Mouse (Mus musculus) embryonic facial prominence, embryonic 10.5 days (tissue): ENCODE measurements around the gene Ppp1r12a. TPM values are rescaled to one million over a fixed set of nuclear protein-coding genes. Genes with fewer than 3 reads are reported as not detected.

Experiments
- DNase-seq: peaks from one replicate; pipeline ENCODE4 v3.0.0-alpha.2; 2017; ENCODE audit warnings: low spot score
- H3K27ac ChIP-seq: fragments of 300-500 bp; sonication (generic); replicated peaks from 2 replicates; pipeline ENCODE4 v1.5.1; 2016; ENCODE audit warnings: mild to moderate bottlenecking
- H3K27me3 ChIP-seq: fragments of 300-500 bp; sonication (generic); replicated peaks from 2 replicates; pipeline ENCODE4 v1.6.1; 2016; ENCODE audit warnings: low read depth, mild to moderate bottlenecking; ENCODE audit not compliant: poor library complexity, severe bottlenecking
- H3K36me3 ChIP-seq: fragments of 300-500 bp; sonication (generic); replicated peaks from 2 replicates; pipeline ENCODE4 v1.6.1; 2016; ENCODE audit warnings: mild to moderate bottlenecking, moderate library complexity
- H3K4me1 ChIP-seq: fragments of 300-500 bp; sonication (generic); 2 replicates; pipeline ENCODE4 v1.6.1; 2016
- H3K4me3 ChIP-seq: fragments of 300-500 bp; sonication (generic); 2 replicates; pipeline ENCODE4 v1.5.1; 2016; ENCODE audit warnings: mild to moderate bottlenecking, moderate library complexity
- H3K9me3 ChIP-seq: fragments of 300-500 bp; sonication (generic); 2 replicates; pipeline ENCODE4 v1.6.1; 2016; ENCODE audit warnings: mild to moderate bottlenecking
- WGBS: fragments of 180-500 bp; shearing (Covaris S2); methylation state at CpG from one replicate; pipeline ENCODE4 v1.1.7; 2016; 5-methylcytosine and 5-hydroxymethylcytosine counted together
- polyA plus RNA-seq: library from polyadenylated mRNA; unstranded; fragments of >200 nt; fragmentation: Nextera tagmentation; extraction: Ambion mirVana; gene quantifications from 2 replicates; pipeline ENCODE4 v1.2.1, GENCODE M21; 2016

The Ppp1r12a gene
- polyA plus RNA-seq, 1 experiment from 2014 or later, result 84.3 TPM

GRCm38 (mm10) chr10:108170818-108171217 is 8.8 kb downstream of the Ppp1r12a start:
- no peak for DNase-seq
- Histone ChIP-seq H3K27ac (no peak overlapping the region), H3K9me3 (no peaks in the 10 kb centered on the region), H3K36me3 (peaks cover 11% of the 10 kb centered on the region; the same call in 1 of the 2 replicates), H3K4me1 (peaks cover 8% of the 10 kb centered on the region), H3K27me3 (no peaks in the 10 kb centered on the region), H3K4me3 (no peak overlapping the region)
- 86% methylated on average over 3 of the region's 3 CpGs for WGBS

- Histone ChIP-seq H3K4me1 (peaks cover 8% of the 10 kb centered on the region), H3K27ac (no peak overlapping the region), H3K9me3 (no peaks in the 10 kb centered on the region), H3K4me3 (no peak overlapping the region), H3K36me3 (peaks cover 11% of the 10 kb centered on the region; the same call in 1 of the 2 replicates), H3K27me3 (no peaks in the 10 kb centered on the region)
- 93% methylated on average over 3 of the region's 3 CpGs for WGBS
- no peak for DNase-seq
Measured at GRCm38 (mm10) chr10:108171637-108172036, 9.6 kb downstream of the Ppp1r12a start.

- 60% methylated on average over 6 of the region's 6 CpGs for WGBS
- H3K9me3 ChIP-seq, result no peaks in the 10 kb centered on the region
- H3K36me3 ChIP-seq, result peaks cover 8% of the 10 kb centered on the region; the same call in 1 of the 2 replicates
- H3K4me3 ChIP-seq, result no peak overlapping the region
- H3K4me1 ChIP-seq, result peaks cover 8% of the 10 kb centered on the region
- no peaks in the 10 kb centered on the region for H3K27me3 ChIP-seq
- H3K27ac ChIP-seq, result no peak overlapping the region
- no peak for DNase-seq
Measured at GRCm38 (mm10) chr10:108172817-108173563, 11.0 kb downstream of the Ppp1r12a start.

GRCm38 (mm10) chr10:108174107-108174506 is 12.1 kb downstream of the Ppp1r12a start:
- Histone ChIP-seq H3K4me3 (no peak overlapping the region), H3K27me3 (no peaks in the 10 kb centered on the region), H3K27ac (no peak overlapping the region), H3K36me3 (peaks cover 3% of the 10 kb centered on the region; the same call in 1 of the 2 replicates), H3K9me3 (no peaks in the 10 kb centered on the region), H3K4me1 (peaks cover 8% of the 10 kb centered on the region)
- WGBS, result 80% methylated on average over 5 of the region's 5 CpGs
- DNase-seq, result no peak

GRCm38 (mm10) chr10:108175885-108176284 is 13.9 kb downstream of the Ppp1r12a start:
- H3K36me3 ChIP-seq, result peaks cover 3% of the 10 kb centered on the region; the same call in 1 of the 2 replicates
- H3K27me3 ChIP-seq, result no peaks in the 10 kb centered on the region
- 82% methylated on average over 2 of the region's 2 CpGs for WGBS
- H3K4me3 ChIP-seq, result no peak overlapping the region
- H3K9me3 ChIP-seq, result no peaks in the 10 kb centered on the region
- H3K4me1 ChIP-seq, result peaks cover 8% of the 10 kb centered on the region
- no peak for DNase-seq
- H3K27ac ChIP-seq, result no peak overlapping the region

GRCm38 (mm10) chr10:108178285-108178848 is 16.4 kb downstream of the Ppp1r12a start:
- 88% methylated on average over 6 of the region's 6 CpGs for WGBS
- no peak for DNase-seq
- Histone ChIP-seq H3K4me3 (no peak overlapping the region), H3K4me1 (peaks cover under 1% of the 10 kb centered on the region), H3K27me3 (no peaks in the 10 kb centered on the region), H3K36me3 (peaks cover 3% of the 10 kb centered on the region; the same call in 1 of the 2 replicates), H3K9me3 (no peaks in the 10 kb centered on the region), H3K27ac (no peak overlapping the region)

- no peak overlapping the region for H3K27ac ChIP-seq
- no peaks in the 10 kb centered on the region for H3K36me3 ChIP-seq
- no peaks in the 10 kb centered on the region for H3K4me1 ChIP-seq
- no peaks in the 10 kb centered on the region for H3K9me3 ChIP-seq
- WGBS, result 51% methylated on average over 3 of the region's 3 CpGs
- no peak for DNase-seq
- H3K4me3 ChIP-seq, result no peak overlapping the region
- no peaks in the 10 kb centered on the region for H3K27me3 ChIP-seq
Measured at GRCm38 (mm10) chr10:108179404-108179803, 17.4 kb downstream of the Ppp1r12a start.

GRCm38 (mm10) chr10:108180313-108180712 is 18.3 kb downstream of the Ppp1r12a start:
- H3K27ac ChIP-seq, result no peak overlapping the region
- no peaks in the 10 kb centered on the region for H3K4me1 ChIP-seq
- H3K9me3 ChIP-seq, result no peaks in the 10 kb centered on the region
- DNase-seq, result no peak
- WGBS, result 86% methylated on average over 2 of the region's 2 CpGs
- no peaks in the 10 kb centered on the region for H3K27me3 ChIP-seq
- no peaks in the 10 kb centered on the region for H3K36me3 ChIP-seq
- no peak overlapping the region for H3K4me3 ChIP-seq

GRCm38 (mm10) chr10:108181893-108182292 is 19.9 kb downstream of the Ppp1r12a start:
- Histone ChIP-seq H3K27me3 (no peaks in the 10 kb centered on the region), H3K4me3 (no peak overlapping the region), H3K4me1 (no peaks in the 10 kb centered on the region), H3K9me3 (no peaks in the 10 kb centered on the region), H3K27ac (no peak overlapping the region), H3K36me3 (no peaks in the 10 kb centered on the region)
- WGBS, result 93% methylated on average over 3 of the region's 3 CpGs
- DNase-seq, result no peak

GRCm38 (mm10) chr10:108182386-108182785 is 20.4 kb downstream of the Ppp1r12a start:
- WGBS, result 86% methylated on average over 4 of the region's 4 CpGs

GRCm38 (mm10) chr10:108184763-108185162 is 22.8 kb downstream of the Ppp1r12a start:
- peaks cover 5% of the 10 kb centered on the region for H3K36me3 ChIP-seq
- 80% methylated on average over 8 of the region's 8 CpGs for WGBS
- H3K4me1 ChIP-seq, result no peaks in the 10 kb centered on the region
- no peak overlapping the region for H3K27ac ChIP-seq
- no peaks in the 10 kb centered on the region for H3K9me3 ChIP-seq
- no peak for DNase-seq
- no peaks in the 10 kb centered on the region for H3K27me3 ChIP-seq
- H3K4me3 ChIP-seq, result no peak overlapping the region

More at GRCm38 (mm10) chr10:108182386-108182785, 20.4 kb downstream of the Ppp1r12a start:
- no peak overlapping the region for H3K27ac ChIP-seq
- no peaks in the 10 kb centered on the region for H3K27me3 ChIP-seq
- no peaks in the 10 kb centered on the region for H3K36me3 ChIP-seq
- no peaks in the 10 kb centered on the region for H3K4me1 ChIP-seq
- no peak overlapping the region for H3K4me3 ChIP-seq
- DNase-seq, result no peak
- H3K9me3 ChIP-seq, result no peaks in the 10 kb centered on the region

GRCm38 (mm10) chr10:108185265-108185664 is 23.3 kb downstream of the Ppp1r12a start:
- 92% methylated on average over 3 of the region's 3 CpGs for WGBS
- no peak overlapping the region for H3K4me3 ChIP-seq

GRCm38 (mm10) chr10:108189303-108189702 is 27.3 kb downstream of the Ppp1r12a start:
- no peaks in the 10 kb centered on the region for H3K9me3 ChIP-seq
- WGBS, result 91% methylated on average over 2 of the region's 2 CpGs
- H3K27me3 ChIP-seq, result no peaks in the 10 kb centered on the region
- peaks cover 5% of the 10 kb centered on the region for H3K36me3 ChIP-seq
- H3K4me3 ChIP-seq, result no peak overlapping the region
- DNase-seq, result no peak
- H3K27ac ChIP-seq, result no peak overlapping the region
- H3K4me1 ChIP-seq, result 0 out of 2 replicates have a peak, but pooled peaks cover 5% of the 10 kb centered on the region

More at GRCm38 (mm10) chr10:108185265-108185664, 23.3 kb downstream of the Ppp1r12a start:
- H3K27me3 ChIP-seq, result no peaks in the 10 kb centered on the region
- no peaks in the 10 kb centered on the region for H3K9me3 ChIP-seq
- no peaks in the 10 kb centered on the region for H3K4me1 ChIP-seq
- peaks cover 5% of the 10 kb centered on the region for H3K36me3 ChIP-seq
- no peak for DNase-seq
- H3K27ac ChIP-seq, result no peak overlapping the region
